Mouse (Mus musculus) CH12.LX (cell line): ENCODE measurements around the gene Mea1. TPM values are rescaled to one million over a fixed set of nuclear protein-coding genes. Genes with fewer than 3 reads are reported as not detected.
A peak's percentile ranks its signal among the peaks of the same experiment; 100 is the strongest.

Experiments used
- DNase-seq: peaks from one replicate; pipeline ENCODE4 v3.0.0-alpha.2; 2013; ENCODE audit errors: extremely low read depth
- H3K27ac ChIP-seq: 2 replicates; pipeline ENCODE4 v1.5.1; 2012; ENCODE audit warnings: low read depth, mild to moderate bottlenecking, control low read depth, moderate library complexity; ENCODE audit not compliant: insufficient read depth
- H3K27me3 ChIP-seq: replicated peaks from 2 replicates; pipeline ENCODE3; 2012; ENCODE audit warnings: inconsistent platforms
- H3K36me3 ChIP-seq, 2 experiments: replicated peaks in 1 of 2; 2 replicates each; pipeline versions ENCODE3 to v1.6.1; 2012; ENCODE audit warnings: inconsistent platforms in 1 of 2, low read length in 1 of 2, mild to moderate bottlenecking in 1 of 2, mixed read lengths in 1 of 2, moderate library complexity in 1 of 2; ENCODE audit not compliant: control insufficient read depth in 1 of 2, insufficient read depth in 1 of 2
- H3K4me1 ChIP-seq, 2 experiments: 2 replicates each; pipeline ENCODE4 v1.6.1; 2012; ENCODE audit warnings: inconsistent platforms in 1 of 2, moderate library complexity in 1 of 2; ENCODE audit not compliant: insufficient read depth in 2 of 2, control insufficient read depth in 1 of 2
- H3K4me2 ChIP-seq: 2 replicates; pipeline ENCODE4 v1.6.1; 2012; ENCODE audit warnings: low read depth, mild to moderate bottlenecking, control low read depth; ENCODE audit not compliant: poor library complexity, insufficient read depth, severe bottlenecking
- H3K4me3 ChIP-seq, 3 experiments: fragments of 150-350 bp in 1 of 3; sonication (generic) in 1 of 3; replicated peaks in 1 of 3; 2 replicates each; pipeline versions ENCODE3 to v1.5.1; 2011 to 2012; ENCODE audit warnings: low read depth in 2 of 3, low read length in 2 of 3, mild to moderate bottlenecking in 2 of 3, moderate library complexity in 2 of 3, control low read depth in 1 of 3, improper control_type of control experiment in 1 of 3, inconsistent platforms in 1 of 3, mixed read lengths in 1 of 3; ENCODE audit not compliant: poor library complexity in 1 of 3
- H3K79me2 ChIP-seq: replicated peaks from 2 replicates; pipeline ENCODE4 v1.6.1; 2012; ENCODE audit warnings: mild to moderate bottlenecking, moderate library complexity; ENCODE audit not compliant: control insufficient read depth, poor library complexity, insufficient read depth, severe bottlenecking; ENCODE audit errors: extremely low read depth
- H3K9ac ChIP-seq: 2 replicates; pipeline ENCODE4 v1.6.1; 2012; ENCODE audit warnings: low read depth, mild to moderate bottlenecking, control low read depth, moderate library complexity; ENCODE audit not compliant: insufficient read depth
- H3K9me3 ChIP-seq: replicated peaks from 2 replicates; pipeline ENCODE3; 2012; ENCODE audit warnings: low read length, inconsistent platforms, mixed read lengths
- BHLHE40 ChIP-seq: IDR thresholded peaks from 2 replicates; pipeline ENCODE4 v1.6.1; 2011; ENCODE audit warnings: mild to moderate bottlenecking, low read depth, low read length, improper control_type of control experiment
- CHD1 ChIP-seq: IDR thresholded peaks from 2 replicates; pipeline ENCODE4 v1.6.1; 2012; ENCODE audit warnings: low read depth, low read length, improper control_type of control experiment, inconsistent platforms
- E2F4 ChIP-seq: IDR thresholded peaks from 2 replicates; pipeline ENCODE4 v1.6.1; 2011; ENCODE audit warnings: low read depth, low read length, improper control_type of control experiment; ENCODE audit not compliant: insufficient replicate concordance
- ETS1 ChIP-seq: conservative IDR thresholded peaks from 2 replicates; pipeline ENCODE4 v1.6.1; 2012; ENCODE audit warnings: low read depth, mild to moderate bottlenecking, inconsistent platforms, low read length, improper control_type of control experiment, moderate library complexity
- HCFC1 ChIP-seq: IDR thresholded peaks from 2 replicates; pipeline ENCODE4 v1.6.1; 2012; ENCODE audit warnings: low read depth, mild to moderate bottlenecking, inconsistent platforms, low read length, improper control_type of control experiment
- IRF4 ChIP-seq: IDR thresholded peaks from 2 replicates; pipeline ENCODE4 v1.6.1; 2014; ENCODE audit warnings: low read depth, mild to moderate bottlenecking, inconsistent platforms, low read length, improper control_type of control experiment
- JUN ChIP-seq: IDR thresholded peaks from 2 replicates; pipeline ENCODE4 v1.6.1; 2011; ENCODE audit warnings: low read depth, mild to moderate bottlenecking, low read length, improper control_type of control experiment, moderate library complexity; ENCODE audit not compliant: insufficient read depth
- MAFK ChIP-seq: IDR thresholded peaks from 2 replicates; pipeline ENCODE4 v1.6.1; 2011; ENCODE audit warnings: low read length, improper control_type of control experiment; ENCODE audit not compliant: insufficient replicate concordance
- MAX ChIP-seq: IDR thresholded peaks from 2 replicates; pipeline ENCODE4 v1.6.1; 2011; ENCODE audit warnings: low read length, improper control_type of control experiment
- MXI1 ChIP-seq: IDR thresholded peaks from 2 replicates; pipeline ENCODE4 v1.6.1; 2011; ENCODE audit warnings: mild to moderate bottlenecking, low read depth, low read length, improper control_type of control experiment
- MYC ChIP-seq: IDR thresholded peaks from 2 replicates; pipeline ENCODE4 v1.6.1; 2011; ENCODE audit warnings: low read depth, mild to moderate bottlenecking, improper control_type of control experiment, low read length
- NELFE ChIP-seq: IDR thresholded peaks from 2 replicates; pipeline ENCODE4 v1.6.1; 2011; ENCODE audit warnings: low read depth, low read length, improper control_type of control experiment
- NRF1 ChIP-seq: IDR thresholded peaks from 2 replicates; pipeline ENCODE4 v1.6.1; 2014; ENCODE audit warnings: low read depth, mild to moderate bottlenecking, inconsistent platforms, low read length, improper control_type of control experiment, moderate library complexity
- POLR2A ChIP-seq: IDR thresholded peaks from 2 replicates; pipeline ENCODE4 v1.6.1; 2011; ENCODE audit warnings: low read depth, mild to moderate bottlenecking, improper control_type of control experiment, low read length
- RAD21 ChIP-seq: IDR thresholded peaks from 2 replicates; pipeline ENCODE4 v1.6.1; 2011; ENCODE audit warnings: low read depth, mild to moderate bottlenecking, low read length, improper control_type of control experiment, moderate library complexity
- RCOR1 ChIP-seq: conservative IDR thresholded peaks from 2 replicates; pipeline ENCODE4 v1.6.1; 2012; ENCODE audit warnings: low read depth, mild to moderate bottlenecking, inconsistent platforms, low read length, improper control_type of control experiment
- TCF12 ChIP-seq: IDR thresholded peaks from 2 replicates; pipeline ENCODE4 v1.6.1; 2014; ENCODE audit warnings: low read depth, mild to moderate bottlenecking, inconsistent platforms, low read length, improper control_type of control experiment
- UBTF ChIP-seq: IDR thresholded peaks from 2 replicates; pipeline ENCODE4 v1.6.1; 2012; ENCODE audit warnings: low read depth, mild to moderate bottlenecking, inconsistent platforms, low read length, improper control_type of control experiment, moderate library complexity
- USF2 ChIP-seq: conservative IDR thresholded peaks from 2 replicates; pipeline ENCODE4 v1.6.1; 2011; ENCODE audit warnings: low read depth, low read length, improper control_type of control experiment
- ZC3H11A ChIP-seq: IDR thresholded peaks from 2 replicates; pipeline ENCODE4 v1.6.1; 2012; ENCODE audit warnings: low read depth, mild to moderate bottlenecking, inconsistent platforms, low read length, improper control_type of control experiment
- ZKSCAN1 ChIP-seq: IDR thresholded peaks from 2 replicates; pipeline ENCODE4 v1.6.1; 2012; ENCODE audit warnings: low read depth, inconsistent platforms, low read length, improper control_type of control experiment, borderline replicate concordance
- ZMIZ1 ChIP-seq: IDR thresholded peaks from 2 replicates; pipeline ENCODE4 v1.6.1; 2012; ENCODE audit warnings: low read depth, mild to moderate bottlenecking, inconsistent platforms, low read length, improper control_type of control experiment
- dilution Hi-C: fragments of 300-500 bp; cut with MboI; formaldehyde crosslinking; loops from 2 replicates; pipeline ENCODE4 v1.14.3; 2020; ENCODE audit warnings: low sequenced_read_pairs; ENCODE audit not compliant: extremely low pct_unique_long_range_greater_than_20kb, extremely low pct_ligation_motif_present
- in situ Hi-C: fragments of 300-500 bp; cut with MboI; formaldehyde crosslinking; loops from 3 replicates; pipeline ENCODE4 v1.14.3; 2019; ENCODE audit warnings: low sequenced_read_pairs, low pct_ligation_motif_present, low pct_unique_long_range_greater_than_20kb, mixed read lengths
- polyA plus RNA-seq: library from polyadenylated mRNA; unstranded; fragments of >175 nt; gene quantifications from 2 replicates; pipeline ENCODE4 v1.2.1, GENCODE M21; 2012; ENCODE audit warnings: low read depth; ENCODE audit not compliant: insufficient read length
- total RNA-seq, 2 experiments: library from RNA; depleted of rRNA; stranded (reverse); fragments of 300-350 nt in 1 of 2; fragments of >200 nt in 1 of 2; gene quantifications; 2 replicates each; pipeline ENCODE4 v1.2.3; 2012 to 2014

Gene Mea1
- total and polyA plus RNA-seq, 3 experiments, result 68.3 to 106 (median 86.1) TPM

DNA sequence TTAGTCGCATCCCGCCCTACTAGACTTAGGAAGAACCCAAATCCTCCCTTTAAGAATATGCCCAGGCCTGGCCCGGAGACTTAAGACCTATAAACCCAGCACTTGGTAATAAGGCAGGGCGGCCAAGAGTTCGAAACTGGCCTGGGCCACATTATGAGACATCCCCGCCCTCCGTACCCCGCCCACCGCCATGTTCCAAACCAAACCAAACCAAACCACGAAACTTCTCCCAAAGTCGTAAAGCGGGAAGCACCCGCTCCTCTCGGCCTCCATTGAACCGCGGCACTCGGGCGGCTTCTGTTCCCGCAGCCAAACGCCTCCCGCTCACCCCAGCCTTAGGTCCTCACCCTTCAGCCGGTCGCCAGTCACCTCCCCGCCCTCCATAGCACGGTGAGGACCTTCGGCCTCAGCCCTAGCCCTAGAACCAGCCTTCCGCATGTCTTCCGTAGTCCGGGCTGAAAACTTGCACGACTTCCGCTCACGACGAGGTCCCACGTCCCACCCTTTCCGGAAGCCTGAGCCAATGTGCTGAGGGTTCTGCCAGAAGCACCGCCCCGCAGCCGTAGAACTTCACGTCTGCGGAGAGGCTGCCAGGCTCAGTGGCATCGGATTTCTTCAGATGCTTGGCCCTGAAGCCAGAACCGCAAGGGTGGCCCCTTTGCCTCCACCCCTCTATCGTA is 4.6 kb upstream of the Mea1 start, which contains the start of gene Rrp36 (continued):
- no peak for TF ChIP-seq UBTF
- peak; percentile 71; the same call in 1 of the 2 replicates for TF ChIP-seq ZMIZ1
- TF ChIP-seq IRF4, result no peak

DNA sequence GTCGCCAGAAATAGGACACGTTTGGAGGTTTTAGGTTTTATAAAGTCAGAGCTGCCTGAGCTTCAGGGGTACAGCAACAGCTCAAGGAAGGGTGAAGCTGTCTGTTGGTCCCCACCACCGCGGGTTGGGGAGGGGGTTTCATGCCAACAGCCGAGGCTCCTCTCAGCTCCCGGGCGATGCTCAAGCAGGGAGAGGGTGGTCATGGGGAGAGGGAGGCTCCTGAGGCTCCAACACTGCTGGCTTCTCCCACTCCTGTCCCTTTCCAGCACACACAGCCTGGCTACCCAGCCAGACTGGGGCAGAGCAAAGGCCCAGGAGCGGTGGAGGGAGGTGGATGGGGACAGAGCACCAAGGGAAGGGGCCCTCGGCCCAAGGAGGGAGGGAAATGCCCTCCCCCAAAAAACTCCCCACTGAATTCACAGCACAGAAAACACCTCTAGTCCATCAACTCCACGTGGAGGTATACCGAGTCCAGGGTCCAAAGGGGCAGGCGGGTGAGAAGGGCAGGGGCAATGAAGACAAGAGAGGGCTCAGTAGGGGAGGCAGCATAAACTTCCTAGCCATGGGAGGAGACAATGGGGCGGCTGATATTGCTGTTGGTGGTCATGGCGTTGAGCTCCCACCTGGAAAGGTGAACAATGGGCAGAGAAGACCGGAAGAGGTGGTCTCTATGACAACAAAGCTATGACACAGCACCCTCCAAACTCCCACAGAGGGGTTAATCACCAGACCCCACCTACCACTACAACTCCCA is 3.9 kb upstream of the Mea1 start:
- Histone ChIP-seq H3K27me3 (no peaks in the 10 kb centered on the region), H3K4me2 (peak overlapping the region; percentile 14; the same call in 1 of the 2 replicates), H3K27ac (peak overlapping the region; percentile 30), H3K4me3 (peak overlapping the region; percentile 18 to 94 (median 81)), H3K9me3 (peaks cover 3% of the 10 kb centered on the region), H3K79me2 (peaks cover 39% of the 10 kb centered on the region), H3K4me1 (peaks cover 13 to 44% of the 10 kb centered on the region in 2 experiments), H3K36me3 (peaks cover 61 to 76% of the 10 kb centered on the region in 2 experiments), H3K9ac (peak overlapping the region; percentile 33)
- dilution Hi-C loops, result no loop called here
- no peak for DNase-seq
- TF ChIP-seq IRF4 (no peak), RCOR1 (no peak), MYC (no peak), JUN (no peak), ZC3H11A (no peak), ZKSCAN1 (no peak), MAFK (no peak), TCF12 (no peak), ETS1 (no peak), BHLHE40 (no peak), MAX (no peak), NELFE (no peak)
- in situ Hi-C loops, result no loop called here

GRCm38 (mm10) chr17:46678911-46679310 is 318 bp downstream of the Mea1 start:
- H3K9ac ChIP-seq, result peak overlapping the region; percentile 99; the same call in 1 of the 2 replicates
- peaks cover 29% of the 10 kb centered on the region for H3K79me2 ChIP-seq
- no peak for DNase-seq
- no peaks in the 10 kb centered on the region for H3K9me3 ChIP-seq
- peaks cover 12 to 39% of the 10 kb centered on the region in 2 experiments for H3K4me1 ChIP-seq
- TF ChIP-seq POLR2A (no peak), HCFC1 (no peak), ZMIZ1 (no peak), USF2 (no peak), MXI1 (no peak), E2F4 (no peak), TCF12 (no peak), RAD21 (no peak), CHD1 (no peak), MAX (no peak), NRF1 (no peak)
- H3K36me3 ChIP-seq, result peaks cover 53 to 65% of the 10 kb centered on the region in 2 experiments
- dilution Hi-C loops (no loop called here), in situ Hi-C loops (no loop called here)
- H3K4me2 ChIP-seq, result peak overlapping the region; percentile 81
- H3K27me3 ChIP-seq, result no peaks in the 10 kb centered on the region
- no peak overlapping the region for H3K4me3 ChIP-seq
- no peak overlapping the region for H3K27ac ChIP-seq
